ENCODE assay signal across 25 mouse cellular contexts in the genomic region with DNA sequence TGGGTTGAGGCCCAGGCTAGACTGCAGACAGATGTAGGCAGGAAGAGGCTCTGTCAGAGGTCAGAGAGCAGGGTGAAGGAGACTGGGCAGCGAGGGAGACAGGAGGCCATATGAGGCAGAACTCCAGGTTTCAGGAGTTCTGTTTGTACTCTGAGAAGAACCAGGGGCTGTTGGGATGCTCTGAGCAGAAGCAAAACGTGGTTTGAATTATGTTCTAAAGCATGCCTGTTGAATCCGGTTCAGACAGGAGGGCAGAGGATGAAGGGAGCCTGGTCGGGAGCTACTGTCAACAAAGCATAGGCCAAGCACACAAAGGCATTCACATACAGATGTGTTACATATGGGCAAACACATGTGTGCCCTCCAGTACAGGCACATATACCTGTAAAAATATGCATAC.
DNase-seq lines count a peak whose midpoint lies in the region; ATAC-seq and TF ChIP-seq lines count a peak whose summit lies in the region.
"Had no signal": no experiment of that assay in that cellular context is flagged by ENCODE, and none has a peak within 500 bp of the region (broad histone marks: within the 10 kb centered on the region; RNA-seq: fewer than 3 reads in every experiment).

No protein-coding gene starts in this region.

- peak; percentile 24 for DNase-seq in hindbrain, embryonic 10.5 days (ENCODE audit: low spot score)
- DNase-seq in embryonic facial prominence, embryonic 10.5 days (ENCODE audit: low spot score), result peak; percentile 52
- DNase-seq in frontal cortex, postnatal 36 days (ENCODE audit: low spot score in 2 of 2), result no peak
- no peak for DNase-seq in stomach, postnatal 0 days (ENCODE audit: low spot score)
- DNase-seq: adrenal gland, adult 8-10 months; B cell, adult 2 months; gastrocnemius, postnatal 14 days; heart, postnatal 36 days; kidney, adult 18-20 months; kidney, postnatal 36 days; liver; lung, adult 2 months; lung, postnatal 10 days; right cerebral cortex, postnatal 25 days; thymus, adult 18-20 months had no signal

- peak overlapping the region; percentile 47; the same call in 1 of the 2 replicates for H3K27ac ChIP-seq in hindbrain, embryonic 10.5 days
- no peak overlapping the region for H3K27ac ChIP-seq in hindbrain, embryonic 16.5 days (ENCODE audit: low read depth, low read length)
- peak overlapping the region; percentile 83 for H3K27ac ChIP-seq in embryonic facial prominence, embryonic 10.5 days (replicated peaks)
- H3K27ac ChIP-seq in embryonic facial prominence, embryonic 13.5 days, result peak overlapping the region; percentile 48
- peak overlapping the region; percentile 64; the same call in 1 of the 2 replicates for H3K27ac ChIP-seq in limb, embryonic 12.5 days
- no peak overlapping the region for H3K27ac ChIP-seq in stomach, postnatal 0 days (replicated peaks)
- H3K27ac ChIP-seq: hindbrain, embryonic 14.5 days; layer of hippocampus, adult 2 months; liver, embryonic 14.5 days; midbrain, embryonic 15.5 days; neural tube, embryonic 15.5 days had no signal

- no peak overlapping the region for H3K4me3 ChIP-seq in hindbrain, embryonic 10.5 days
- no peak overlapping the region for H3K4me3 ChIP-seq in hindbrain, embryonic 16.5 days (ENCODE audit: low read length)
- H3K4me3 ChIP-seq in embryonic facial prominence, embryonic 10.5 days, result no peak overlapping the region
- H3K4me3 ChIP-seq in embryonic facial prominence, embryonic 13.5 days, result no peak overlapping the region
- H3K4me3 ChIP-seq in limb, embryonic 12.5 days (replicated peaks), result no peak overlapping the region
- no peak overlapping the region for H3K4me3 ChIP-seq in stomach, postnatal 0 days (ENCODE audit: low read depth, low read length)
- H3K4me3 ChIP-seq: heart, embryonic 15.5 days; layer of hippocampus, adult 2 months; midbrain, embryonic 15.5 days; neural tube, embryonic 15.5 days had no signal

- H3K9me3 ChIP-seq in hindbrain, embryonic 10.5 days, result no peaks in the 10 kb centered on the region
- H3K9me3 ChIP-seq in hindbrain, embryonic 16.5 days (ENCODE audit: control insufficient read depth, low read length), result no peaks in the 10 kb centered on the region
- H3K9me3 ChIP-seq in embryonic facial prominence, embryonic 10.5 days, result no peaks in the 10 kb centered on the region
- H3K9me3 ChIP-seq in embryonic facial prominence, embryonic 13.5 days, result no peaks in the 10 kb centered on the region
- no peaks in the 10 kb centered on the region for H3K9me3 ChIP-seq in limb, embryonic 12.5 days
- H3K9me3 ChIP-seq in stomach, postnatal 0 days (ENCODE audit: control insufficient read depth, low read length), result no peaks in the 10 kb centered on the region
- H3K9me3 ChIP-seq: heart, embryonic 15.5 days; midbrain, embryonic 15.5 days; neural tube, embryonic 15.5 days had no signal

- no peak for ATAC-seq in hindbrain, embryonic 16.5 days
- no peak for ATAC-seq in embryonic facial prominence, embryonic 13.5 days (ENCODE audit: insufficient number of reproducible peaks, insufficient read depth, low FRiP score, low TSS enrichment, low read depth)
- no peak for ATAC-seq in limb, embryonic 12.5 days (ENCODE audit: insufficient number of reproducible peaks, insufficient read depth, low FRiP score, low TSS enrichment, low read depth)
- no peak for ATAC-seq in stomach, postnatal 0 days (ENCODE audit: low FRiP score, low TSS enrichment)
- ATAC-seq: forebrain, embryonic 16.5 days; midbrain, embryonic 15.5 days had no signal

- H3K27me3 ChIP-seq in hindbrain, embryonic 10.5 days (ENCODE audit: insufficient read depth, poor library complexity, severe bottlenecking), result peaks cover 17% of the 10 kb centered on the region
- H3K27me3 ChIP-seq in hindbrain, embryonic 16.5 days (replicated peaks; ENCODE audit: control insufficient read depth, insufficient read depth, low read length), result peaks cover 2% of the 10 kb centered on the region; the same call in 1 of the 2 replicates
- peaks cover 17% of the 10 kb centered on the region; the same call in 1 of the 2 replicates for H3K27me3 ChIP-seq in embryonic facial prominence, embryonic 10.5 days (replicated peaks; ENCODE audit: low read depth, poor library complexity, severe bottlenecking)
- H3K27me3 ChIP-seq in embryonic facial prominence, embryonic 13.5 days, result no peaks in the 10 kb centered on the region
- peaks cover 3% of the 10 kb centered on the region; the same call in 1 of the 2 replicates for H3K27me3 ChIP-seq in limb, embryonic 12.5 days
- no peaks in the 10 kb centered on the region for H3K27me3 ChIP-seq in stomach, postnatal 0 days (ENCODE audit: control insufficient read depth, insufficient read depth, low read length)
- H3K27me3 ChIP-seq: heart, embryonic 15.5 days; midbrain, embryonic 15.5 days; neural tube, embryonic 15.5 days had no signal

- TF ChIP-seq CTCF in stomach, postnatal 0 days (IDR thresholded peaks at IDR 0.05; ENCODE audit: low read depth), result no peak

- WGBS in hindbrain, embryonic 10.5 days, result 63% methylated on average over 4 of the region's 4 CpGs
- WGBS in hindbrain, embryonic 16.5 days, result 73% methylated on average over 4 of the region's 4 CpGs
- 41% methylated on average over 4 of the region's 4 CpGs for WGBS in embryonic facial prominence, embryonic 10.5 days
- 22% methylated on average over 4 of the region's 4 CpGs for WGBS in embryonic facial prominence, embryonic 13.5 days
- WGBS in limb, embryonic 12.5 days, result 30% methylated on average over 4 of the region's 4 CpGs
- 42% methylated on average over 4 of the region's 4 CpGs for WGBS in stomach, postnatal 0 days

- H3K36me3 ChIP-seq in hindbrain, embryonic 10.5 days, result no peaks in the 10 kb centered on the region
- H3K36me3 ChIP-seq in hindbrain, embryonic 16.5 days (ENCODE audit: control insufficient read depth, insufficient read depth, low read length), result no peaks in the 10 kb centered on the region
- no peaks in the 10 kb centered on the region for H3K36me3 ChIP-seq in embryonic facial prominence, embryonic 10.5 days (replicated peaks)
- H3K36me3 ChIP-seq in embryonic facial prominence, embryonic 13.5 days, result no peaks in the 10 kb centered on the region
- no peaks in the 10 kb centered on the region for H3K36me3 ChIP-seq in limb, embryonic 12.5 days
- H3K36me3 ChIP-seq in stomach, postnatal 0 days (ENCODE audit: control insufficient read depth, insufficient read depth, low read length), result no peaks in the 10 kb centered on the region
- H3K36me3 ChIP-seq: heart, embryonic 15.5 days; midbrain, embryonic 15.5 days; neural tube, embryonic 15.5 days had no signal

- no peak overlapping the region for H3K4me2 ChIP-seq in hindbrain, embryonic 16.5 days (ENCODE audit: low read length)
- H3K4me2 ChIP-seq in embryonic facial prominence, embryonic 13.5 days, result no peak overlapping the region
- H3K4me2 ChIP-seq in limb, embryonic 12.5 days, result no peak overlapping the region
- no peak overlapping the region for H3K4me2 ChIP-seq in stomach, postnatal 0 days (replicated peaks; ENCODE audit: low read depth)
- H3K4me2 ChIP-seq: heart, embryonic 15.5 days; hindbrain, embryonic 14.5 days; midbrain, embryonic 15.5 days; neural tube, embryonic 15.5 days had no signal

- no peak for TF ChIP-seq EP300 in stomach, postnatal 0 days (optimal IDR thresholded peaks at IDR 0.05)

- H3K4me1 ChIP-seq in hindbrain, embryonic 10.5 days (replicated peaks), result peaks cover 44% of the 10 kb centered on the region
- no peaks in the 10 kb centered on the region for H3K4me1 ChIP-seq in hindbrain, embryonic 16.5 days (ENCODE audit: control insufficient read depth, insufficient read depth, low read depth, low read length)
- peaks cover 59% of the 10 kb centered on the region for H3K4me1 ChIP-seq in embryonic facial prominence, embryonic 10.5 days
- peaks cover 60% of the 10 kb centered on the region for H3K4me1 ChIP-seq in embryonic facial prominence, embryonic 13.5 days
- peaks cover 50% of the 10 kb centered on the region for H3K4me1 ChIP-seq in limb, embryonic 12.5 days (replicated peaks)
- no peaks in the 10 kb centered on the region; the same call in 1 of the 2 replicates for H3K4me1 ChIP-seq in stomach, postnatal 0 days (replicated peaks; ENCODE audit: control insufficient read depth, insufficient read depth)

- no peak overlapping the region for H3K9ac ChIP-seq in hindbrain, embryonic 16.5 days (ENCODE audit: low read depth, low read length)
- H3K9ac ChIP-seq in embryonic facial prominence, embryonic 13.5 days, result no peak overlapping the region
- H3K9ac ChIP-seq in limb, embryonic 12.5 days (replicated peaks), result no peak overlapping the region
- H3K9ac ChIP-seq in stomach, postnatal 0 days (ENCODE audit: low read length), result no peak overlapping the region
- H3K9ac ChIP-seq: heart, embryonic 15.5 days; hindbrain, embryonic 14.5 days; liver, embryonic 14.5 days; midbrain, embryonic 15.5 days; neural tube, embryonic 15.5 days had no signal

Comparison
In these comparisons a context has a peak if more than half of its experiments do, and no peak if none do; other contexts are left out.
1. H3K27ac ChIP-seq: peak in hindbrain, embryonic 10.5 days (single experiment), embryonic facial prominence, embryonic 10.5 days (single experiment), embryonic facial prominence, embryonic 13.5 days (single experiment) and limb, embryonic 12.5 days (single experiment); none in hindbrain, embryonic 16.5 days (single experiment) and stomach, postnatal 0 days (single experiment).
2. DNase-seq: peak in hindbrain, embryonic 10.5 days (single experiment) and embryonic facial prominence, embryonic 10.5 days (single experiment); none in frontal cortex, postnatal 36 days (0 of 2) and stomach, postnatal 0 days (single experiment).